Mouse (Mus musculus) left cerebral cortex, adult 6 months (tissue): Measurements from ENCODE around the gene Cep83. TPM values are rescaled to one million over a fixed set of nuclear protein-coding genes. Genes with fewer than 3 reads are reported as not detected.

Source experiments
- long read RNA-seq, 2 experiments: library from polyadenylated mRNA; unstranded; transcript quantifications; one replicate each; pipeline ENCODE4 v2.0.0; 2019 to 2020
- polyA plus RNA-seq: library from polyadenylated mRNA; unstranded; fragments of <200 nt; fragmentation: Nextera tagmentation; gene quantifications from 2 replicates; pipeline ENCODE4 v1.2.3, GENCODE M21; 2021

Gene Cep83
- 9.8 and 22.9 TPM in 2 replicates for polyA plus RNA-seq
- long read RNA-seq, experiment 1, transcript Cep83-201 (16 exons, 3,639 nt), result minor isoform, 11 of 54 reads
- long read RNA-seq, experiment 1, transcript Cep83-204 (4 exons, 1,842 nt), result major isoform, 22 of 54 reads
- long read RNA-seq, experiment 1, partial matches to known transcripts, result 13 of 54 reads
- long read RNA-seq, experiment 1, other reads (novel, unspliced or antisense), result 8 of 54 reads
- long read RNA-seq, experiment 2, partial matches to known transcripts, result 15 of 21 reads
- long read RNA-seq, experiment 2, other reads (novel, unspliced or antisense), result 2 of 21 reads

DNA sequence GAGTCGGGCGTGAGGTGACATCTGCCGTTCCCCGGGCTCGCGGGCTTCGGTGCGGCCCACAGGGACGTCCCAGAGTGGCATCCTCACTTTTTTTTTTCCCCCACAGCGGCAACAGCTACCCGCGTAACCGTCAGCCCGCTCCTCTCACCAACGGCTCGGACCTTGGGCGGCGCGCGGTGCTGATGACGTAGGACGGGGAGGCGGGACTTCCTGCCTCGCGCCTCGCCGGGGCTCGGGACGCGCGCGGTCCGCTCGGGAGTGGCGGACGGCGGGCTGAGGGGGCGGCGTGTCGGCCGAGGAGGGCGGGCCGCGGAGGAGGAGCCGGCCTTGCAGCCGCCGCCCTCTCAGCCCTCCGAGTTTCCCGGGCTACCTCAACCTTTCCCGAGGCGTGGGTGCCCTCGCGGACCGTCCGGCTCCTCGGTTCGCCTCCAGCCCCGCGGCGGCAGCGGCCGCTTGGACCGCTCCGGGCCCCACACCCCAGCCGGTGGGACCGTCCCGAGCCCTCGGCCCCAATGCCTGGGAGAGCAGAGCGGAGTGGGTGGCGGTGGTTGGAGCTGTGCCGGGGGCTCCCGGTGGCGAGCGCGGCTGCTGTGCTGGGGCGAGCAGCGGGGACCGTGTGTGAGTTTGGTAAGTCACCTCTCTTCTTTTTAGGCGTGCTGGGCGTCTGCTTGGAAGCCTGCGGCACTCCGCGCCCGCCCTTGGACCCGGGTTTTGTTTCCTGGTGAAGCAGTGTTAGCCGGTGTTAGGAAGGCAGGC is at the start of gene Cep83:
TSS of gene Cep83 (plus strand) at position 235 of the 756 bp plus-strand sequence.

